Mouse (Mus musculus) left cerebral cortex, adult 8-10 months (tissue): ENCODE data around the gene Tdrd3. TPM values are rescaled to one million over a fixed set of nuclear protein-coding genes. Genes with fewer than 3 reads are reported as not detected.

Experiments used
- DNase-seq, 2 experiments: peaks; one replicate each; pipeline ENCODE4 v3.0.0; 2022; ENCODE audit warnings: low spot score in 2 of 2
- total RNA-seq, 4 experiments: library from RNA; stranded (reverse); gene quantifications; 2 replicates each; pipeline ENCODE4 v1.2.4; 2022

The Tdrd3 gene
- total RNA-seq, 4 experiments from 2014 or later, result 29.6 to 36.2 (median 32.3) TPM

DNA sequence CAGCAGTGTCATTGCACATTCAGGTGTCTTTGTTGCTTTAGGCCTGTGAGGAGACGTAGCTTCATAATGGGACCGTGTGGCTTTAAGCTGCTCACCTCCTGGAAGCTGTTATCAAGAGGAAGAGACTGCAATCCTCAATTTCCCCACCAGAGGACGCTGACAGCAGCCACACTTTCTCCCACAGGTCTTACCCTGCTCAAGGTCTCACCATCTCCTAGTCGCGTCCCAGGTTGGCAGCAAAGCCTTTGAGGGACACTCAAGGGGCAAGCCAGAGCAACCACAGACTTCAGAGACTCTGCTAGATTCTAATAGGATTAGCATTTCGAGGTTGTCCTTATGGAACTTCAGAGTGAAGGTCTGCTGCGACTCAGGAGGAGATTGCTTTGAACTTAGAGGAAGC, 149.8 kb downstream of the Tdrd3 start:
- DNase-seq, result no peak

DNA sequence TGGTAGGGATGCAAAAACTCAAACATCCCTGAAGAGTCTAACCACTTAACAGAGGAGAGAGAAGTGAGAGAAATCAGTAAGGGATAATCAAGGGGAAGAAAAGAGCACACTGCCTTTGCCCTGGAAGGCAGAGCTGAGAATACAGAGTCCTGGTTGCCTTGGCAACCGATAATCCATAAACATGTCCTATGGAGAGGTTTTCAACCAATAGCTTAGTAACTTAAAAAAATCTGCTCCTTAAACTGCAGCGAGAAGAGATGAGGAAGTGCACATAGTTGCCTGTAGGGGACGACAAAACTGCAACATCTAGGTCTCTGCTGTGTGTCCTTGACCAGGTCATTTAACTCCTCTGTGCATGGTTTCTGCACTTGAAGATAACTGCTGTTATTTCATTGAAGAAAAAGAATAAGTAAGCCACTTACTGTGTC, 150.6 kb downstream of the Tdrd3 start:
- no peak for DNase-seq

DNA sequence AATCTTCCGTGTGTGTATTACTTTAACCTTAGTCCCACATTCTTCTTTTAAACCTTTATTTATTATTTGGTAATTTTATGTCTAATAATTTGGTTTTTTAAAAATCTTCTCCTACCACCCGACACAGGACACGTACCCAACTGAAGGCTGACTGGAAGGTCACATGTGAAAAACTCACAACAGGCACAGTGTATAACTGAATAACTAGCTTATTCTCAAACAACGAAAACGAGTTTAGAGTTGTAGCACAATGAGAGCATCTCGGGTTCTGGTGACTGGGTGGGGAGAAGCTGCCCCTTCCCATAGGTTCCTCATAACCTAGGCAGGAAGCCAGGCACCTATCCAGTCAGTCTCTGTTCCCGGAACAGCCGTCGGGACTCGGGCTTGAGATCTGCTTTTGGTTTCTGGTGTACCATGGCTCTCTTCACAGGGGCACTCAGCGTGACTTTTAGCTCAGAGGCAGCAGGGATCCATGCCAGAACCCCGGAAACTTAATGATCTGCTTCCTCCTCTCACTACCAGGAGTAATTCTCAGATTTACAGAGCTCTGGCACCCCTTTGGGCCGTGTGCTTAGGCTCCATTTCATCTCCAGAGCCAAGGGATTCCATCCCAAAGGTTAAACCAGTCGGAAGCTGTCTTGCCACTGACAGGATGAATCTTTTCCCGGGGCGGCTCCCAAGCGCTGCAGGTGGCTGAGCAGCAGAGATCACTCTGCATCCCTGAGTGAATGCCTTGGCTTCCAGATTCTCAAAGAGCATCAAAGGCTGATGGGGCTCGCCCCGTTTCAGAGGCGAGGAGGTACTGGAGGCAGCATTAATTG, 151.4 kb downstream of the Tdrd3 start:
- DNase-seq, result peak in 1 of 2 experiments; percentile 15

DNA sequence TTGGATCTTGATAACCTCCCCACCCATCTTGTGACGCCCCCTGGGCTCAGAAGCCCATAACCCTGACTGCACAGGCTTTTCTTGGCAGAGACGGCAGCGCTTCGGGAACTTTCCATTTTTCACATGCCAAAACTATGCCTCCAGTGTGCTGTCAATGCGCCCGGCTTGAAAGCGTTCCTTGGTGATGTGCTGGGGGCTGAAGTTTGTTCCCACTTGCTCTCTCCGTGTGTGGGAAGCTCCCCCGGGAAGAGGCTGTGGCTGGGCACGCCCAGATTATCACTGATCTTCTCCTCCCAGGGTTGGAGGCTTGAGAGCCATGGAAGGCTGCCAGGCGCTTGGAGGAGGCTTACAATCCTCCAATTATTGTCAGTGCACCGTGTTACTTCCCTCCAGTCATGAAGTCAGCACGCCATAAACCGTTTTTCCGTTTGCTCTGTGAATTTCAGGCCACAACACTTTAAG, 152.0 kb downstream of the Tdrd3 start:
- peak; percentile 52 to 56 for DNase-seq

DNA sequence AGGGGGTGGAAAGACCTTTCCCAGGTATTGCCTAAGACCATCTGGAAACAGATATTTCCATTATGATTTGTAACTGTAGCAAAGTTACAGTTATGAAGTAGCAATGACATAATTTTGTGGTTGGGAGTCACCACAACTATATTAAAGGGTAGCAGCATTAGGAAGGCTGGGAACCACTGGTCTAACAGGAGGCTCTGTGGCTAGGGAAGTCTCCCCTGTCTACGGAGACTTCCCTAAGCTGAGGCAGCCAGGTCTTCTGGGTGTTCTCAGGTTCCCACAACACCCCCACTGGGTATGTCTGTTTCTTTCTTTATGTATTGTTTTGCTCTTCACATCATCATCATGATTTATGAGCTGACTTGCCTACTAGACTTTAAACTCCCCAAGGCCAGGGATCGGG, 153.0 kb downstream of the Tdrd3 start:
- DNase-seq, result no peak

DNA sequence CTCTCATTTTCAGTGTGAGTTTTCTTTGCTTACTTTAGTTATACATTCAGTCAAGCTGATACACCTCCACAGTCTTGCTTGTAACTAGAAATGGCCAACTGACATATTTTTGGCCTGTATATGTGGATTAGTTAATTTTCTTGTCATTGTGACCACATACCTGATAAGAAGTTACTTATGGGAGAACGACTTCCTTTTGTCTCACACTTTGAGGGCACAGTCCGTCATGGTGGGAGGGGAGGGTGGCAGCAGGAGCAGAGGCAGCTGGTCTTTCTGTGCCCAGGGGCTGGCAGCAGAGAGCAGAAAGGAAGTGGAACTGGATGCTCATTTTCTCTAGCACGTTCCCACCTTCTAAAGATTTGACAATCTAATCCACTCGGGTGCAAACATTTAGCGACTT, 156.0 kb downstream of the Tdrd3 start:
- no peak for DNase-seq

DNA sequence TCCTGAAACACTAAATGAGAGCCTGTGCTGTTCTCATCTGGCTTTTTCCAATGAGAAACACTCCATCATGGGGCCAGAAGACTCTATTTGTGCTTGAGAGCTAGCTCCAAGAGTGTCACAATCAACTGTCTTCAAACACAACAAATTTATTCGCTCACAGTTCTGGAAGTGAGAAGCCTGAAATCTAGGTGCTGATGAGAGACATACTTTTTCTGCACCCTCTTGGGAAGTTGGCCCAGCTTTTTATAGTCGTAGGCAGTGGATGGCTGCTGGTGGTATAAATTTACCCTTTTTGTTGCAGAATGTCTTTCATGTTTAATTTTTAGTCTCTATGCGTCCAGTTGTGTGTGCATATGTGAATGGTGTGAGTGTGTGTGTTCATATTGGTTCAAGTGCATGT, 166.2 kb downstream of the Tdrd3 start:
- no peak for DNase-seq
